Mouse (Mus musculus) megakaryocyte, embryonic 14.5 days (primary cell): ENCODE results near the gene Mrps18b.

Experiments used
- FLI1 ChIP-seq: IDR thresholded peaks from 2 replicates; pipeline ENCODE4 v1.6.1; 2012; ENCODE audit warnings: low read length, inconsistent platforms, mixed read lengths
- GATA1 ChIP-seq: IDR thresholded peaks from 3 replicates; pipeline ENCODE4 v1.6.1; 2012; ENCODE audit warnings: mixed read lengths, low read length, inconsistent platforms, borderline replicate concordance

DNA sequence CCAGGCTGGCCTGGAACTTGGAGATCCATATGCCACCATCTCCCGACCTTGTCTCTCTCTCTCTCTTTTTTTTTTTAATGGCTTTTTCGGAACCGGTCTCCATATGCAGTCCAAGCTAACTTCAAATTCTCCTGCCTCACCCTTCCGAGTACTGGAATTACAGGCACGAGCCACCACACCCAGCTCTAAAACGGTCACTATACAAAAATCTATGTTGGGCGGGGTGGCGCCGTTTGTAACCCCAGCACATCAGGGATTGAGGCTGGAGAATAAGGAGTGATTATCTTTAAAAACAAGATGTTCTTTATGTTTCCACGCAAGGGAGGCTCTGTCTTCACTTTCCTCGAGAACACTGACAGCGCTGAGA, 55.4 kb downstream of the Mrps18b start:
- TF ChIP-seq GATA1 (no peak), FLI1 (no peak)
